Mouse (Mus musculus) kidney, adult 2 months (tissue): Measurements from ENCODE around the gene Sart1.
"Not testable (repeated sequence)": the region's sequence is repeated elsewhere in the genome, so short reads cannot be mapped to it uniquely, and the experiment has no call there.

Source experiments
- CTCF ChIP-seq: fragments of 200-500 bp; conservative IDR thresholded peaks from 2 replicates; pipeline ENCODE4 v1.5.1; 2011; ENCODE audit warnings: low read depth, mild to moderate bottlenecking, control low read depth, low read length, moderate library complexity, mixed read lengths; ENCODE audit not compliant: insufficient read depth, insufficient read length
- POLR2A ChIP-seq: fragments of 200-500 bp; IDR thresholded peaks from one replicate; pipeline ENCODE4 v1.6.1; 2011; ENCODE audit warnings: low read depth, low read length, control low read depth

- TF ChIP-seq CTCF = not testable (repeated sequence)
- peak; percentile 31 for TF ChIP-seq POLR2A
Measured at GRCm38 (mm10) chr19:5406531-5407126, 18.1 kb upstream of the Sart1 start.
